Mouse (Mus musculus) forebrain, embryonic 13.5 days (tissue): ENCODE measurements around the gene Nap1l4. TPM values are rescaled to one million over a fixed set of nuclear protein-coding genes. Genes with fewer than 3 reads are reported as not detected.
A peak's percentile ranks its signal among the peaks of the same experiment; 100 is the strongest.

ENCODE experiments used
- ATAC-seq: fragments of 200-750 bp; cut with Nextera tagmentation; 2 replicates; pipeline ENCODE4 v1.8.0; 2017
- H3K27ac ChIP-seq: fragments of 300-500 bp; sonication (generic); 2 replicates; pipeline ENCODE4 v1.5.1; 2015; ENCODE audit warnings: inconsistent platforms, mild to moderate bottlenecking, moderate library complexity
- H3K27me3 ChIP-seq: fragments of 300-500 bp; sonication (generic); 2 replicates; pipeline ENCODE4 v1.6.1; 2015; ENCODE audit warnings: mild to moderate bottlenecking, inconsistent platforms
- H3K36me3 ChIP-seq: fragments of 300-500 bp; sonication (generic); 2 replicates; pipeline ENCODE4 v1.6.1; 2015; ENCODE audit warnings: mild to moderate bottlenecking, inconsistent platforms; ENCODE audit not compliant: poor library complexity, severe bottlenecking
- H3K4me1 ChIP-seq: fragments of 300-500 bp; sonication (generic); 2 replicates; pipeline ENCODE4 v1.6.1; 2015; ENCODE audit warnings: inconsistent platforms
- H3K4me2 ChIP-seq: fragments of 300-500 bp; sonication (generic); 2 replicates; pipeline ENCODE4 v1.6.1; 2015; ENCODE audit warnings: inconsistent platforms, mild to moderate bottlenecking, moderate library complexity
- H3K4me3 ChIP-seq: fragments of 300-500 bp; sonication (generic); 2 replicates; pipeline ENCODE4 v1.5.1; 2015; ENCODE audit warnings: mild to moderate bottlenecking, inconsistent platforms
- H3K9ac ChIP-seq: fragments of 300-500 bp; sonication (generic); 2 replicates; pipeline ENCODE4 v1.6.1; 2015; ENCODE audit warnings: mild to moderate bottlenecking, inconsistent platforms
- H3K9me3 ChIP-seq: fragments of 300-500 bp; sonication (generic); replicated peaks from 2 replicates; pipeline ENCODE4 v1.6.1; 2016; ENCODE audit warnings: inconsistent platforms
- WGBS: fragments of 180-500 bp; shearing (Covaris S2); methylation state at CpG from one replicate; pipeline ENCODE4 v1.1.7; 2015; 5-methylcytosine and 5-hydroxymethylcytosine counted together
- polyA plus RNA-seq: library from polyadenylated mRNA; unstranded; fragments of >200 nt; fragmentation: Nextera tagmentation; extraction: Ambion mirVana; gene quantifications from 2 replicates; pipeline ENCODE4 v1.2.1, GENCODE M21; 2015

Nap1l4 gene
- polyA plus RNA-seq, 1 experiment from 2014 or later = 346 TPM

- ATAC-seq = no peak
- H3K27ac ChIP-seq = no peak overlapping the region
- no peaks in the 10 kb centered on the region for H3K27me3 ChIP-seq
- no peaks in the 10 kb centered on the region for H3K9me3 ChIP-seq
- no peak overlapping the region for H3K4me2 ChIP-seq
- no peaks in the 10 kb centered on the region for H3K4me1 ChIP-seq
- H3K4me3 ChIP-seq = no peak overlapping the region
- H3K9ac ChIP-seq = no peak overlapping the region
- peaks cover 66% of the 10 kb centered on the region for H3K36me3 ChIP-seq
- 93% methylated on average over 10 of the region's 10 CpGs for WGBS
Measured at GRCm38 (mm10) chr7:143513763-143514415, 35.0 kb downstream of the Nap1l4 start.

GRCm38 (mm10) chr7:143511335-143511712 lies 37.6 kb downstream of the Nap1l4 start:
- H3K27me3 ChIP-seq = peaks cover 5% of the 10 kb centered on the region; the same call in 1 of the 2 replicates
- no peak overlapping the region for H3K4me2 ChIP-seq
- H3K36me3 ChIP-seq = peaks cover 41% of the 10 kb centered on the region
- no peaks in the 10 kb centered on the region for H3K9me3 ChIP-seq
- H3K9ac ChIP-seq = no peak overlapping the region
- no peak for ATAC-seq
- H3K4me3 ChIP-seq = no peak overlapping the region
- H3K4me1 ChIP-seq = no peaks in the 10 kb centered on the region
- no peak overlapping the region for H3K27ac ChIP-seq

DNA sequence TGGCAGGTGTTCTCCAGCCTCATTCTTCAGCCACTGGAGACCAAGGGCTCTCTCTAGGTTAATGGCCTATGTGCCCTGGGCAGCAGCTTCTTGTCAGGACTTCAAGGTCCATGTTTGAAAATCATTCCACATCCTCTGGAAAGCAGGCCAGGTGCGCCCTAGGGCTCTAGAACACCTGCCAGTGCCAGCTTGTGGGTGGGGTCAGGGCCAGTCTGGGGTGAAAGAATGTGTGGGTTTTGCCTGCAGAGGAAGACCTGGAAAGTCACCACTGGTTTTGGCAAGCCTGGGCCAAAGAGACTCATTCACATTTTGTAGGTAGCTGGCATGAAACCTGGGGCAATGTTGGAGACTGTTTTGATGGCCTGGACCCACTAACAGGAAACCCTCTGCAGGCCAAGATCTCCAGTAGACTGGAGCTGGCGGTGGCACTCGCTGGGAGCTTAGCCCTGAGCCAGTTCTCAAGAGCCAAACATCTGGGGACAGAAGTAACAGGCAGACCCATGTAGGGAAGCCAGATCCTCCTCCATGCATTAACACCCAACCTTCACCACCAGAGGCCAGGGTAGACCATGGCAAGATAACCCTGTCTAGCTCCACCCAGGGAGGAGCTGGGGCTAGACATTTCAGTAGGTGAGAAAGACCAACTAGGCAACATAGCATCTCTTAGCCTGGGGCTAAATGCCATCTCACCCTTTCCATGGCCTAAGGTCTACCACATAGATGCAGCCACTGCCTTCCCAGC lies 38.1 kb downstream of the Nap1l4 start:
- Histone ChIP-seq H3K4me1 (no peaks in the 10 kb centered on the region), H3K27me3 (peaks cover 5% of the 10 kb centered on the region; the same call in 1 of the 2 replicates), H3K36me3 (peaks cover 36% of the 10 kb centered on the region), H3K9me3 (no peaks in the 10 kb centered on the region), H3K4me3 (no peak overlapping the region), H3K9ac (no peak overlapping the region), H3K27ac (no peak overlapping the region), H3K4me2 (no peak overlapping the region)
- ATAC-seq = no peak
- 92% methylated on average over 3 of the region's 3 CpGs for WGBS

DNA sequence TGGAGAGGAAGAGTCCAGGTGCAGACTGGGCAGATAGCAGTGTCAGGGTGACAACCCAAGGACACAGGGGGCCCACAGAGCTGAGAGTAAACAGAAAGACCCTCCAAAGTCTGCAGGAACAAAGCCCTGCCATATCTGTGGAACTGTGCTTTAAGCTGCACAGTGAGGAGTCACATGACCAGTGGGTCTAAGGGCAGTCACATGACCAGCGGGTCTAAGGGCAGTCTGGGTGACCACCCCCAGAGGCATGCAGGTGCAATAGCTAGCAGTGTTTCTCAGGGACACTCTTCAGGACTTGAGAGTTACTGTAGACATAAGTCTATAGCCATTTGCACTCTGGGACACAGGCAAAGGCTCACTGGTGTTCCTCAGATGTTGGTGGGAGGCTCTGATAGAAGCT lies 39.3 kb downstream of the Nap1l4 start:
- Histone ChIP-seq H3K9me3 (no peaks in the 10 kb centered on the region), H3K9ac (no peak overlapping the region), H3K27me3 (peaks cover 14% of the 10 kb centered on the region), H3K27ac (no peak overlapping the region), H3K36me3 (peaks cover 24% of the 10 kb centered on the region), H3K4me1 (no peaks in the 10 kb centered on the region), H3K4me2 (no peak overlapping the region), H3K4me3 (no peak overlapping the region)
- WGBS = 60% methylated on average over 1 of the region's 1 CpGs
- ATAC-seq = no peak

- no peak overlapping the region for H3K4me3 ChIP-seq
- peaks cover 43% of the 10 kb centered on the region for H3K27me3 ChIP-seq
- 0 out of 2 replicates have a peak, but pooled peaks cover 4% of the 10 kb centered on the region for H3K36me3 ChIP-seq
- ATAC-seq = no peak
- H3K4me2 ChIP-seq = no peak overlapping the region
- H3K9ac ChIP-seq = no peak overlapping the region
- H3K4me1 ChIP-seq = peaks cover 13% of the 10 kb centered on the region
- H3K9me3 ChIP-seq = no peaks in the 10 kb centered on the region
- no peak overlapping the region for H3K27ac ChIP-seq
- WGBS = 39% methylated on average over 7 of the region's 7 CpGs
Measured at GRCm38 (mm10) chr7:143506675-143507074, 42.2 kb downstream of the Nap1l4 start.

GRCm38 (mm10) chr7:143506271-143506670 lies 42.6 kb downstream of the Nap1l4 start:
- WGBS = 68% methylated on average over 7 of the region's 7 CpGs
- 0 out of 2 replicates have a peak, but pooled peaks cover 4% of the 10 kb centered on the region for H3K36me3 ChIP-seq

DNA sequence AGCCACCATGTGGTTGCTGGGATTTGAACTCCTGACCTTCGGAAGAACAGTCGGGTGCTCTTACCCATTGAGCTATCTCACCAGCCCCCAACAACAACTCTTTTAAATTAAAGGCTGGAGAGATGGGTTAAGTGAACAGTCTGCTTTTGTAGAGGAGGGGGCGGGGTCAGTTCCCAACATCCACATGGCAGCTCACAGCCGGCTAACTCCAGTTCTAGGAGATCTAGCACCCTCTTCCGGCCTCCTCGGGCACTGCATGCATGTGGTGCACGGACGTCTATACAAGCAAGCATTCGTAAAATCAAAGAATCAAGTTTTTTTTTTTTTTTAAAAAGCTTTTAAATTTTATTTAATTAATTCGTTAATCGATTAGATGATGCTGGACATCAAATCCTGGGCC lies 43.1 kb downstream of the Nap1l4 start:
- Histone ChIP-seq H3K27me3 (peaks cover 52% of the 10 kb centered on the region), H3K9me3 (no peaks in the 10 kb centered on the region), H3K4me1 (peaks cover 15% of the 10 kb centered on the region), H3K9ac (no peak overlapping the region), H3K4me2 (no peak overlapping the region), H3K27ac (no peak overlapping the region), H3K4me3 (no peak overlapping the region), H3K36me3 (0 out of 2 replicates have a peak, but pooled peaks cover 4% of the 10 kb centered on the region)
- WGBS = 25% methylated on average over 11 of the region's 11 CpGs
- ATAC-seq = no peak

More at GRCm38 (mm10) chr7:143506271-143506670, 42.6 kb downstream of the Nap1l4 start:
- no peak overlapping the region for H3K4me3 ChIP-seq
- peaks cover 15% of the 10 kb centered on the region for H3K4me1 ChIP-seq
- H3K9me3 ChIP-seq = no peaks in the 10 kb centered on the region
- H3K27me3 ChIP-seq = peaks cover 47% of the 10 kb centered on the region
- no peak overlapping the region for H3K27ac ChIP-seq
- ATAC-seq = no peak
- H3K9ac ChIP-seq = no peak overlapping the region
- H3K4me2 ChIP-seq = no peak overlapping the region

DNA sequence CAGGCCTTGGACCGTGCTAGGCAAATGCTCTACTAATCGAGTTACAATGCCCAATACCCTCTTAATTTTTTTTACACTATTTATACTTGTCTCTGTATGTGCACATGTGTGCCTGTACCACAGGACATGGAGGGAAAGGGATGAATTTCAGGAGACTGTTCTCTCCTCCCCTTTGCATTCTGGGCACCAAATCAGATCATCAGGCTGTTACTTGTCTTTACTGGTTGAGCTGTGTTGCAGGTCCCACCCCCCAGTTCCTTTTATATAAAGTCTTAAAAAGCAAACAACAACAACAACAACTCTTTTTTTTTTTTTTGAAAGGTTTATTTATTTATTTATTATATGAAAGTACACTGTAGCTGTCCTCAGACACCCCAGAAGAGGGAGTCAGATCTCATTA lies 43.5 kb downstream of the Nap1l4 start:
- 0 out of 2 replicates have a peak, but pooled peaks cover 4% of the 10 kb centered on the region for H3K36me3 ChIP-seq
- H3K27me3 ChIP-seq = peaks cover 56% of the 10 kb centered on the region
- peaks cover 15% of the 10 kb centered on the region for H3K4me1 ChIP-seq
- ATAC-seq = no peak
- H3K9me3 ChIP-seq = no peaks in the 10 kb centered on the region
- H3K4me3 ChIP-seq = no peak overlapping the region
- no peak overlapping the region for H3K27ac ChIP-seq
- 91% methylated on average over 2 of the region's 2 CpGs for WGBS
- no peak overlapping the region for H3K4me2 ChIP-seq
- no peak overlapping the region for H3K9ac ChIP-seq

DNA sequence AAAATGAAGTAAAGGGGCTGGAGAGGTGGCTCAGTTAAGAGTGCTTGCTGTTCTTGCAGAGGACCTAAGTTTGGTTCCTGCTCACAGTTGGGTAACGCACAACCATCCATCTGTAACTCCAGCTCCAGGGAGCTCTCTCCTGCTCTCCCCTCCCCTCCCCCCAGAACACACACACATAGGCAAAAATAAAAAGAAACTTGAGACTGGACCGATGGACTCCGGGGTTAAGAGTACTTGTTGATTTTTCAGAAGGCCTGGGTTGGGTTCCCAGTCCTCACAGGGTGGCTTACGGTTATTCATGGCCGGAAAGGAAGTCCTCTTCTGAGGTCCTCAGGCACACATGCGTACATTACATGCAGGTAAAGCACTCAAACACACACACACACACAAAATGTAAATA lies 45.0 kb downstream of the Nap1l4 start:
- Histone ChIP-seq H3K9ac (no peak overlapping the region), H3K4me1 (peaks cover 15% of the 10 kb centered on the region), H3K4me3 (no peak overlapping the region), H3K36me3 (no peaks in the 10 kb centered on the region), H3K9me3 (no peaks in the 10 kb centered on the region), H3K4me2 (no peak overlapping the region), H3K27ac (no peak overlapping the region), H3K27me3 (peaks cover 70% of the 10 kb centered on the region)
- WGBS = 87% methylated on average over 6 of the region's 6 CpGs
- ATAC-seq = no peak

- peak; percentile 33; the same call in 1 of the 2 replicates for ATAC-seq
- Histone ChIP-seq H3K4me2 (peak within 1 kb of the TSS; percentile 72), H3K27ac (no peak within 1 kb of the TSS), H3K9ac (peak within 1 kb of the TSS; percentile 50), H3K27me3 (peaks cover 69% of the 10 kb centered on the region), H3K4me3 (peak within 1 kb of the TSS; percentile 43), H3K9me3 (no peaks in the 10 kb centered on the region), H3K4me1 (peaks cover 15% of the 10 kb centered on the region), H3K36me3 (no peaks in the 10 kb centered on the region)
- WGBS = 6% methylated on average over 49 of the region's 51 CpGs
Measured at GRCm38 (mm10) chr7:143502418-143503200, 46.3 kb downstream of the Nap1l4 start, which contains the start of gene Phlda2. Gene Phlda2, minus strand, starts transcription at chr7:143503150.

DNA sequence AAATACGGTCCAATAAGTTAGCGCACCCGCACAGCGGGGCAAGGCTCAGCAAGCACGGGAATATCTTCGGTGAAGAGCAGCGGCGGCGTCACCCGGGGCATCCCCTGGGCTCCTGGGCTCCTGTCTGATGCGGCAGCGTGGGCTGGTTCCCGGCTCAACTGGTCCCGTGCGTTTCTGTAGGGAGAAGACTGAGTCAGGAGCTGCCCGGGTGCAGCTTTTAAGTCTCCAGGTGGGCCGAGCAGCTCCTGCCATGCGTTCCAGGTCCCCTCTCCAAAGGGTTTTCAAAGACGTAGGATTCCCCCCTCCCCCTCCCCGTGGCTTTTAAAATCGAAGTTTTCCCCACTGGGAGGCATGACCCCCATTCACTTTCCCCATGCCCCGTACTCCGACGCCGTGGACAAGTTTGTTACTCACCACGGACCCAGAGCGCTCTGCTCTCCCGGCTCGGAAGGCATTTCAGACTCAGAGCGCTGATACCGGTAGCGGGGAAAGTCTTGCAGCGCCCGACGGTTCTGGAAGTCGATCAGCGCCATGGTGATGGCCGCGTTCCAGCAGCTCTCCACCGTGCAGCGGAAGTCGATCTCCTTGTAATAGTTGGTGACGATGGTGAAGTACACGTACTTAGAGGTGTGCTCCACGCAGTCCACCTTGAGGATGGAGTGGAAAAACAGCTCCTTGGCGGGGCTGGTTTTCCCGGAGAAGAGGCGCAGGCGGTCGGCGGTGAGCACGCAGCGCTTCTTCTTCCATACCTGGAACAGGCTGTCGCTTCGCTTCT lies 47.1 kb downstream of the Nap1l4 start:
- ATAC-seq = no peak
- H3K4me1 ChIP-seq = peaks cover 15% of the 10 kb centered on the region
- no peaks in the 10 kb centered on the region for H3K36me3 ChIP-seq
- peak overlapping the region; percentile 72 for H3K4me2 ChIP-seq
- peaks cover 69% of the 10 kb centered on the region for H3K27me3 ChIP-seq
- peak overlapping the region; percentile 50 for H3K9ac ChIP-seq
- 6% methylated on average over 55 of the region's 55 CpGs for WGBS
- H3K9me3 ChIP-seq = no peaks in the 10 kb centered on the region
- H3K4me3 ChIP-seq = peak overlapping the region; percentile 43
- no peak overlapping the region for H3K27ac ChIP-seq
